Mouse (Mus musculus): ENCODE results near the gene Ifitm3. TPM values are rescaled to one million over a fixed set of nuclear protein-coding genes. Genes with fewer than 3 reads are reported as not detected.

Gene Ifitm3
- polyA plus RNA-seq, 1 experiment from 2014 or later, result 606 TPM

GRCm38 (mm10) chr7:141052421-141052820, 41.9 kb upstream of the Ifitm3 start:
- Histone ChIP-seq H3K27me3 (ENCODE audit: insufficient read depth, low read length) (no peaks in the 10 kb centered on the region), H3K36me3 (ENCODE audit: insufficient read depth, low read length) (no peaks in the 10 kb centered on the region), H3K4me2 (ENCODE audit: low read length) (no peak overlapping the region), H3K9me3 (replicated peaks; ENCODE audit: low read length) (no peaks in the 10 kb centered on the region), H3K4me1 (replicated peaks; ENCODE audit: insufficient read depth, low read length) (no peaks in the 10 kb centered on the region; the same call in 1 of the 2 replicates), H3K4me3 (replicated peaks; ENCODE audit: low read depth, low read length) (no peak overlapping the region), H3K27ac (no peak overlapping the region), H3K9ac (ENCODE audit: low read depth, low read length) (no peak overlapping the region)
- ATAC-seq (replicated peaks; ENCODE audit: low FRiP score, low read depth) (no peak), DNase-seq (ENCODE audit: low spot score) (no peak)
- TF ChIP-seq CTCF (IDR thresholded peaks at IDR 0.05; ENCODE audit: low read depth), result no peak
- WGBS, result 65% methylated on average over 2 of the region's 2 CpGs

- Histone ChIP-seq H3K4me3 (replicated peaks; ENCODE audit: low read depth, low read length) (no peak overlapping the region), H3K36me3 (ENCODE audit: insufficient read depth, low read length) (no peaks in the 10 kb centered on the region), H3K4me2 (ENCODE audit: low read length) (no peak overlapping the region), H3K27ac (no peak overlapping the region), H3K4me1 (replicated peaks; ENCODE audit: insufficient read depth, low read length) (no peaks in the 10 kb centered on the region; the same call in 1 of the 2 replicates), H3K27me3 (ENCODE audit: insufficient read depth, low read length) (no peaks in the 10 kb centered on the region), H3K9ac (ENCODE audit: low read depth, low read length) (no peak overlapping the region), H3K9me3 (replicated peaks; ENCODE audit: low read length) (no peaks in the 10 kb centered on the region)
- DNase-seq (ENCODE audit: low spot score), result no peak
- no peak for ATAC-seq (replicated peaks; ENCODE audit: low FRiP score, low read depth)
- 87% methylated on average over 4 of the region's 4 CpGs for WGBS
- TF ChIP-seq CTCF (IDR thresholded peaks at IDR 0.05; ENCODE audit: low read depth), result no peak
These were observed 41.4 kb upstream of the Ifitm3 start for GRCm38 (mm10) chr7:141052016-141052415.

GRCm38 (mm10) chr7:141051060-141051685, 40.6 kb upstream of the Ifitm3 start:
- TF ChIP-seq CTCF (IDR thresholded peaks at IDR 0.05; ENCODE audit: low read depth), result no peak
- DNase-seq (ENCODE audit: low spot score) (no peak), ATAC-seq (replicated peaks; ENCODE audit: low FRiP score, low read depth) (no peak)
- H3K27me3 ChIP-seq (ENCODE audit: insufficient read depth, low read length), result no peaks in the 10 kb centered on the region
- H3K9ac ChIP-seq (ENCODE audit: low read depth, low read length), result no peak overlapping the region
- no peaks in the 10 kb centered on the region; the same call in 1 of the 2 replicates for H3K4me1 ChIP-seq (replicated peaks; ENCODE audit: insufficient read depth, low read length)
- H3K4me3 ChIP-seq (replicated peaks; ENCODE audit: low read depth, low read length), result no peak overlapping the region
- 66% methylated on average over 17 of the region's 17 CpGs for WGBS
- H3K4me2 ChIP-seq (ENCODE audit: low read length), result no peak overlapping the region
- H3K27ac ChIP-seq, result no peak overlapping the region
- no peaks in the 10 kb centered on the region for H3K36me3 ChIP-seq (ENCODE audit: insufficient read depth, low read length)
- no peaks in the 10 kb centered on the region for H3K9me3 ChIP-seq (replicated peaks; ENCODE audit: low read length)

- DNase-seq (ENCODE audit: low spot score) (no peak), ATAC-seq (replicated peaks; ENCODE audit: low FRiP score, low read depth) (no peak)
- no peaks in the 10 kb centered on the region for H3K36me3 ChIP-seq (ENCODE audit: insufficient read depth, low read length)
- no peak overlapping the region for H3K9ac ChIP-seq (ENCODE audit: low read depth, low read length)
- no peak overlapping the region for H3K27ac ChIP-seq
- no peaks in the 10 kb centered on the region; the same call in 1 of the 2 replicates for H3K4me1 ChIP-seq (replicated peaks; ENCODE audit: insufficient read depth, low read length)
- H3K27me3 ChIP-seq (ENCODE audit: insufficient read depth, low read length), result no peaks in the 10 kb centered on the region
- no peak overlapping the region for H3K4me3 ChIP-seq (replicated peaks; ENCODE audit: low read depth, low read length)
- 60% methylated on average over 2 of the region's 2 CpGs for WGBS
- no peak for TF ChIP-seq CTCF (IDR thresholded peaks at IDR 0.05; ENCODE audit: low read depth)
- H3K4me2 ChIP-seq (ENCODE audit: low read length), result no peak overlapping the region
- H3K9me3 ChIP-seq (replicated peaks; ENCODE audit: low read length), result no peaks in the 10 kb centered on the region
These were observed 38.8 kb upstream of the Ifitm3 start for GRCm38 (mm10) chr7:141049326-141049725.

- Histone ChIP-seq H3K36me3 (ENCODE audit: insufficient read depth, low read length) (no peaks in the 10 kb centered on the region), H3K9me3 (replicated peaks; ENCODE audit: low read length) (no peaks in the 10 kb centered on the region), H3K9ac (ENCODE audit: low read depth, low read length) (peak overlapping the region; percentile 51), H3K4me3 (replicated peaks; ENCODE audit: low read depth, low read length) (peak overlapping the region; percentile 26), H3K27me3 (ENCODE audit: insufficient read depth, low read length) (no peaks in the 10 kb centered on the region), H3K27ac (peak overlapping the region; percentile 88), H3K4me1 (replicated peaks; ENCODE audit: insufficient read depth, low read length) (no peaks in the 10 kb centered on the region; the same call in 1 of the 2 replicates), H3K4me2 (ENCODE audit: low read length) (peak overlapping the region; percentile 69)
- DNase-seq (ENCODE audit: low spot score), result peak; percentile 97
- WGBS, result 11% methylated on average over 21 of the region's 21 CpGs
- peak; percentile 81 for ATAC-seq (replicated peaks; ENCODE audit: low FRiP score, low read depth)
- TF ChIP-seq CTCF (IDR thresholded peaks at IDR 0.05; ENCODE audit: low read depth), result peak; percentile 94
These were observed 38.0 kb upstream of the Ifitm3 start for GRCm38 (mm10) chr7:141048226-141049218.

- DNase-seq (ENCODE audit: low spot score) (peak; percentile 97), ATAC-seq (replicated peaks; ENCODE audit: low FRiP score, low read depth) (peak; percentile 88)
- peak overlapping the region; percentile 51 for H3K9ac ChIP-seq (ENCODE audit: low read depth, low read length)
- peak overlapping the region; percentile 26 for H3K4me3 ChIP-seq (replicated peaks; ENCODE audit: low read depth, low read length)
- H3K4me1 ChIP-seq (replicated peaks; ENCODE audit: insufficient read depth, low read length), result no peaks in the 10 kb centered on the region; the same call in 1 of the 2 replicates
- 7% methylated on average over 15 of the region's 19 CpGs for WGBS
- no peaks in the 10 kb centered on the region for H3K9me3 ChIP-seq (replicated peaks; ENCODE audit: low read length)
- H3K27me3 ChIP-seq (ENCODE audit: insufficient read depth, low read length), result no peaks in the 10 kb centered on the region
- H3K36me3 ChIP-seq (ENCODE audit: insufficient read depth, low read length), result no peaks in the 10 kb centered on the region
- peak overlapping the region; percentile 69 for H3K4me2 ChIP-seq (ENCODE audit: low read length)
- H3K27ac ChIP-seq, result peak overlapping the region; percentile 88
- no peak; the same call in 1 of the 2 replicates for TF ChIP-seq CTCF (IDR thresholded peaks at IDR 0.05; ENCODE audit: low read depth)
These were observed 37.1 kb upstream of the Ifitm3 start for GRCm38 (mm10) chr7:141047581-141048225.

Data from kidney, postnatal 0 days (tissue).